Mouse (Mus musculus): ENCODE data around the gene Fam71e1.

GRCm38 (mm10) chr7:44520990-44521389 is 24.6 kb downstream of the Fam71e1 start:
- TF ChIP-seq CTCF (IDR thresholded peaks at IDR 0.05; ENCODE audit: low read depth) (no peak), EP300 (IDR thresholded peaks at IDR 0.05; ENCODE audit: low read depth) (no peak)
